Mouse (Mus musculus): Measurements from ENCODE around the gene Adam15.

GRCm38 (mm10) chr3:89384331-89385076, 34.7 kb upstream of the Adam15 start:
- TF ChIP-seq CTCF (conservative IDR thresholded peaks at IDR 0.05; ENCODE audit: low read length) (no peak), NANOG (IDR thresholded peaks at IDR 0.05; ENCODE audit: borderline replicate concordance, low read length) (no peak), POU5F1 (IDR thresholded peaks at IDR 0.05; ENCODE audit: borderline replicate concordance, low read length) (no peak)
